Mouse (Mus musculus) limb, embryonic 15.5 days (tissue): ENCODE data around the gene Ppp1r18. TPM values are rescaled to one million over a fixed set of nuclear protein-coding genes. Genes with fewer than 3 reads are reported as not detected.

Source experiments
- ATAC-seq: fragments of 200-750 bp; cut with Nextera tagmentation; 2 replicates; pipeline ENCODE4 v1.8.0; 2017; ENCODE audit warnings: low read depth, moderate TSS enrichment; ENCODE audit not compliant: insufficient number of reproducible peaks, low FRiP score, low TSS enrichment
- H3K27ac ChIP-seq: fragments of 300-500 bp; sonication (generic); 2 replicates; pipeline ENCODE4 v1.5.1; 2015; ENCODE audit warnings: moderate library complexity, mild to moderate bottlenecking, inconsistent platforms
- H3K27me3 ChIP-seq: fragments of 300-500 bp; sonication (generic); 2 replicates; pipeline ENCODE4 v1.6.1; 2015; ENCODE audit warnings: inconsistent platforms
- H3K36me3 ChIP-seq: fragments of 300-500 bp; sonication (generic); 2 replicates; pipeline ENCODE4 v1.6.1; 2015; ENCODE audit warnings: inconsistent platforms
- H3K4me1 ChIP-seq: fragments of 300-500 bp; sonication (generic); 2 replicates; pipeline ENCODE4 v1.6.1; 2015; ENCODE audit warnings: inconsistent platforms
- H3K4me2 ChIP-seq: fragments of 300-500 bp; sonication (generic); 2 replicates; pipeline ENCODE4 v1.6.1; 2015; ENCODE audit warnings: mild to moderate bottlenecking, inconsistent platforms
- H3K4me3 ChIP-seq: fragments of 300-500 bp; sonication (generic); 2 replicates; pipeline ENCODE4 v1.5.1; 2015; ENCODE audit warnings: mild to moderate bottlenecking, inconsistent platforms
- H3K9ac ChIP-seq: fragments of 300-500 bp; sonication (generic); 2 replicates; pipeline ENCODE4 v1.6.1; 2015; ENCODE audit warnings: inconsistent platforms
- H3K9me3 ChIP-seq: fragments of 300-500 bp; sonication (generic); 2 replicates; pipeline ENCODE4 v1.6.1; 2016; ENCODE audit warnings: inconsistent platforms
- WGBS: fragments of 180-500 bp; shearing (Covaris S2); methylation state at CpG from one replicate; pipeline ENCODE4 v1.1.7; 2015; 5-methylcytosine and 5-hydroxymethylcytosine counted together
- microRNA counts: library from miRNA; unstranded; fragments of <30 nt; microRNA quantifications from one replicate; lab custom pipeline; 2016
- microRNA-seq: library from miRNA; unstranded; fragments of <30 nt; microRNA quantifications from one replicate; pipeline ENCODE4, GENCODE M21; 2016
- polyA plus RNA-seq: library from polyadenylated mRNA; unstranded; fragments of >200 nt; fragmentation: Nextera tagmentation; extraction: Ambion mirVana; gene quantifications from 2 replicates; pipeline ENCODE4 v1.2.1, GENCODE M21; 2015

Gene Ppp1r18
- polyA plus RNA-seq, 1 experiment from 2014 or later, result 24.8 TPM

DNA sequence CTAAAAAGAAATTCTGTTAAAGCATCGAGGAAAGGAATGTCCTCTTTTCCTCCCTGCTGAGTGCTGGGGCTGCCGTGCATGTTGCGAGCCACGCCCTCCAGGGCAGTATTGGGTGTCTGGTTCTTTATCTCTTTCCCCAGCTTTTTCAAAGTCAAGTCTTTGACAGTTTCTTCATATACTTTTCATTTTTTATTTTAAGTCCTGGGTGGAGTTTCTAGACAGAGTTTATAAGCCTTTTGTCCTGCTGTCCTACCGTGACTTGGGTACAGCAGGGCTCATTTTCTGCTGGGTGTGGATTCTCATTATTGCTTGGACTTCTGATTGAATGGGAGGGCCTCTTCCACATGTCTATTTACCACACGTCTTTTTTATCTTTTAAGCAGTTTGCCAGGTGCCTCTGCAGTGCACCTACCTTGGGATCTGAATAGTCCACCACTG, 54.5 kb downstream of the Ppp1r18 start:
- ATAC-seq, result no peak
- H3K9ac ChIP-seq, result no peak overlapping the region
- WGBS, result 44% methylated on average over 6 of the region's 6 CpGs
- H3K27ac ChIP-seq, result peak overlapping the region; percentile 96
- peaks cover 20% of the 10 kb centered on the region for H3K36me3 ChIP-seq
- peak overlapping the region; percentile 71 for H3K4me3 ChIP-seq
- H3K4me2 ChIP-seq, result peak overlapping the region; percentile 64
- H3K9me3 ChIP-seq, result no peaks in the 10 kb centered on the region
- peaks cover 23% of the 10 kb centered on the region for H3K4me1 ChIP-seq
- H3K27me3 ChIP-seq, result no peaks in the 10 kb centered on the region

DNA sequence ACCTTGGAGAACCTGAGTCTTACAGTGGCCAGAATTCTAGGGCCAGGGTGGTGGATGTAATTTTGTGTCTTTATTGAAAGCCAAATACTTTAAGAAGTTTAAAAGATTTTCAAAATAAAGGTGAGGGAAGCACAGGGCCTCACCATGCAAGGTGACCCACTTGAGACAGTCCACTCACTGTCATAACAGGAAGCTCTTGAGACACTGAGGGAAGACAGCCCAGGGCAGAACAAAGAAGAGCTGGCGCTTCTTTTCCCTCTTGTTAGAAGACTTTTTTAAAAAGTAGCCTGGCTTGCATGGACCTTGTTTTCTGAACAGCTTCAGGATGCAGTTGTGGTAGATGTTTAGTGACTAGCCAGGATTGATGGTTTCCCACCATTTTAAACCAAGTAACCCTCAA, 55.0 kb downstream of the Ppp1r18 start:
- Histone ChIP-seq H3K9ac (no peak overlapping the region), H3K9me3 (no peaks in the 10 kb centered on the region), H3K36me3 (peaks cover 25% of the 10 kb centered on the region), H3K4me3 (no peak overlapping the region), H3K4me2 (no peak overlapping the region), H3K27ac (peak overlapping the region; percentile 96), H3K27me3 (no peaks in the 10 kb centered on the region), H3K4me1 (peaks cover 18% of the 10 kb centered on the region)
- ATAC-seq, result no peak
- WGBS, result 88% methylated on average over 1 of the region's 1 CpGs

- Histone ChIP-seq H3K27ac (peak overlapping the region; percentile 96), H3K9ac (no peak overlapping the region), H3K4me2 (no peak overlapping the region)
Observed at GRCm38 (mm10) chr17:35920862-35921562, 55.6 kb downstream of the Ppp1r18 start.

DNA sequence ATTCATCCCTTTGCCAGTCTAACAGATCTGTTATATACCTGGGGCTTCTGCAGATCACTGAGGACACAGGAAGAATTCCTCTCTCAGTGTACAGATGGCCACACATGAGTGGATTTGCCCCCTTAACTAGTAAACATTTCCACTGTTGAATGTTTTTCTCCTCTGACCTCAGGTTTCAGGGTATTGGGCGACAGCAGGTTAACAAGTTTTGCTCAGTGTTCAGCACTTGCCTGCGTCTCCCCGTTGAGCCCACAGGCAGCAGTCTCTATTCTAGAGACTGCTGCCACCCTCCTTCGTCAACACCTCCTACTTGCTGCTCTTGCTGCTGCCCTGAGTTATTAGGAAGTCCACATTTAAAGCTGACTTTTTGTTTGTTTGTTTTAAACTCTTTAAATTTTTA, 56.3 kb downstream of the Ppp1r18 start:
- WGBS, result 63% methylated on average over 4 of the region's 4 CpGs
- ATAC-seq, result no peak
- Histone ChIP-seq H3K9ac (no peak overlapping the region), H3K4me3 (no peak overlapping the region), H3K27ac (no peak overlapping the region), H3K9me3 (no peaks in the 10 kb centered on the region), H3K4me2 (no peak overlapping the region), H3K4me1 (peaks cover 15% of the 10 kb centered on the region), H3K36me3 (peaks cover 35% of the 10 kb centered on the region), H3K27me3 (no peaks in the 10 kb centered on the region)

More at GRCm38 (mm10) chr17:35920862-35921562, 55.6 kb downstream of the Ppp1r18 start:
- Histone ChIP-seq H3K36me3 (peaks cover 28% of the 10 kb centered on the region), H3K4me1 (peaks cover 15% of the 10 kb centered on the region), H3K4me3 (no peak overlapping the region), H3K27me3 (no peaks in the 10 kb centered on the region), H3K9me3 (no peaks in the 10 kb centered on the region)
- 74% methylated on average over 5 of the region's 5 CpGs for WGBS
- no peak for ATAC-seq

DNA sequence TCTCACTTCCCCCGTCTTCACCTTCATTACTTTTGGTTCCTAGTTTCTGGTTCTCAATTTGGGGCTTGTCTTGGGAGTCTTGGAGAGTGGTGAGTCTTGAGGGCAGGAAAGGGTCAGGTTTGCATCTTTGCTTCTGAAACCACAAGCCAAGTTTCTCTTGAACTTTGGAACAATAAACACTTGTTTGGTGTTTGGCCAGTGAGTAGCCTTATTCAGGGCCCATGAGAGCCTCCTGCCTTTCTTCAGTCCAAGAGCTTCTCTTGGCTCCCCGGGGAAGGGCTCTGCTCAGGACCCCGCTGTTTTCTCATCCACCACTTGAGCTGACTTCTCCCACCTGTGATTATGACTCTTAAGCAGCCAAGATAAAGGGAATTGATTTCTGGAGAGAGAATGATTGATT, 57.2 kb downstream of the Ppp1r18 start:
- Histone ChIP-seq H3K4me3 (no peak overlapping the region), H3K27ac (0 out of 2 replicates have a peak overlapping the region, but pooled peaks have one; percentile 24), H3K27me3 (no peaks in the 10 kb centered on the region), H3K9ac (no peak overlapping the region), H3K36me3 (peaks cover 41% of the 10 kb centered on the region), H3K9me3 (no peaks in the 10 kb centered on the region), H3K4me2 (no peak overlapping the region), H3K4me1 (peaks cover 15% of the 10 kb centered on the region)
- 82% methylated on average over 3 of the region's 3 CpGs for WGBS
- no peak for ATAC-seq

GRCm38 (mm10) chr17:35923281-35923680, 57.9 kb downstream of the Ppp1r18 start:
- no peak overlapping the region for H3K9ac ChIP-seq
- WGBS, result 84% methylated on average over 4 of the region's 4 CpGs
- H3K27me3 ChIP-seq, result no peaks in the 10 kb centered on the region
- peaks cover 15% of the 10 kb centered on the region for H3K4me1 ChIP-seq
- no peak overlapping the region for H3K27ac ChIP-seq
- no peak for ATAC-seq
- H3K36me3 ChIP-seq, result peaks cover 48% of the 10 kb centered on the region
- H3K9me3 ChIP-seq, result no peaks in the 10 kb centered on the region
- no peak overlapping the region for H3K4me3 ChIP-seq
- H3K4me2 ChIP-seq, result no peak overlapping the region

MicroRNAs encoded within 50 kb of the gene (microRNA counts, 519-probe panel; counts per million panel counts)
- microRNA mmu-miR-1894-3p (lab: Ali Mortazavi, UCI) (not detected), microRNA mmu-miR-1894-5p (lab: Ali Mortazavi, UCI) (not detected)

Small RNAs within 50 kb of the gene (microRNA-seq; reads per million reads assigned to microRNA genes)
- gene Gm28033 (0.82 reads per million), gene Mir1894 (not detected)

Other genes with a start within 250 kb of the Ppp1r18 start
- 0.14 and 0.33 TPM in 2 replicates for gene Gm9573, start 239.0 kb upstream of the Ppp1r18 start, polyA plus RNA-seq
- 0.09 and 0.10 TPM in 2 replicates for gene Mucl3, start 221.9 kb upstream of the Ppp1r18 start, polyA plus RNA-seq
- 14.3 and 14.4 TPM in 2 replicates for gene Vars2, start 198.0 kb upstream of the Ppp1r18 start, polyA plus RNA-seq
- gene Gtf2h4, start 191.9 kb upstream of the Ppp1r18 start, polyA plus RNA-seq, result 36.2 and 42.2 TPM in 2 replicates
- 81.7 and 85.2 TPM in 2 replicates for gene Ddr1, start 161.0 kb upstream of the Ppp1r18 start, polyA plus RNA-seq
- gene Ier3, start 43.9 kb upstream of the Ppp1r18 start, polyA plus RNA-seq, result 23.2 and 27.5 TPM in 2 replicates
- 60.2 and 70.9 TPM in 2 replicates for gene Flot1, start 42.4 kb upstream of the Ppp1r18 start, polyA plus RNA-seq
- 811 and 833 TPM in 2 replicates for gene Tubb5, start 27.3 kb upstream of the Ppp1r18 start, polyA plus RNA-seq
- gene Mdc1, start 24.1 kb upstream of the Ppp1r18 start, polyA plus RNA-seq, result 13.0 and 15.0 TPM in 2 replicates
- gene Nrm, start 4.3 kb upstream of the Ppp1r18 start, polyA plus RNA-seq, result 55.5 and 59.0 TPM in 2 replicates
- gene Dhx16, start 14.2 kb downstream of the Ppp1r18 start, polyA plus RNA-seq, result 36.8 and 41.3 TPM in 2 replicates
- 18.0 and 23.0 TPM in 2 replicates for gene 2310061I04Rik, start 31.8 kb downstream of the Ppp1r18 start, polyA plus RNA-seq
- 58.9 and 59.1 TPM in 2 replicates for gene Atat1, start 44.5 kb downstream of the Ppp1r18 start, polyA plus RNA-seq
- 72.4 and 77.1 TPM in 2 replicates for gene Mrps18b, start 50.8 kb downstream of the Ppp1r18 start, polyA plus RNA-seq
- gene Ppp1r10, start 50.8 kb downstream of the Ppp1r18 start, polyA plus RNA-seq, result 35.0 and 40.1 TPM in 2 replicates
- gene Abcf1, start 104.2 kb downstream of the Ppp1r18 start, polyA plus RNA-seq, result 84.7 and 84.9 TPM in 2 replicates
- gene Gnl1, start 114.3 kb downstream of the Ppp1r18 start, polyA plus RNA-seq, result 53.7 and 60.0 TPM in 2 replicates
- 33.8 and 36.0 TPM in 2 replicates for gene Prr3, start 114.6 kb downstream of the Ppp1r18 start, polyA plus RNA-seq
- 2.8 and 2.9 TPM in 2 replicates for gene H2-T24, start 155.0 kb downstream of the Ppp1r18 start, polyA plus RNA-seq
- 19.2 and 20.4 TPM in 2 replicates for gene H2-T23, start 167.3 kb downstream of the Ppp1r18 start, polyA plus RNA-seq
- 29.0 and 32.3 TPM in 2 replicates for gene H2-T22, start 177.2 kb downstream of the Ppp1r18 start, polyA plus RNA-seq
- not detected in 2 replicates for gene Gm6034, start 177.4 kb downstream of the Ppp1r18 start, polyA plus RNA-seq
- gene Gm11127, start 192.8 kb downstream of the Ppp1r18 start, polyA plus RNA-seq, result not detected in 2 replicates